Mouse (Mus musculus) neural tube, embryonic 15.5 days (tissue): ENCODE results near the gene 4930435E12Rik. TPM values are rescaled to one million over a fixed set of nuclear protein-coding genes. Genes with fewer than 3 reads are reported as not detected.

Experiments used
- ATAC-seq: fragments of 200-750 bp; cut with Nextera tagmentation; 2 replicates; pipeline ENCODE4 v1.8.0; 2017; ENCODE audit warnings: mild to moderate bottlenecking, moderate TSS enrichment, moderate library complexity; ENCODE audit not compliant: low FRiP score
- H3K27ac ChIP-seq: fragments of 300-500 bp; sonication (generic); replicated peaks from 2 replicates; pipeline ENCODE4 v1.5.1; 2015; ENCODE audit warnings: mild to moderate bottlenecking, inconsistent platforms
- H3K27me3 ChIP-seq: fragments of 300-500 bp; sonication (generic); replicated peaks from 2 replicates; pipeline ENCODE4 v1.6.1; 2015; ENCODE audit warnings: inconsistent platforms
- H3K36me3 ChIP-seq: fragments of 300-500 bp; sonication (generic); 2 replicates; pipeline ENCODE4 v1.6.1; 2015; ENCODE audit warnings: inconsistent platforms
- H3K4me1 ChIP-seq: fragments of 300-500 bp; sonication (generic); 2 replicates; pipeline ENCODE4 v1.6.1; 2015; ENCODE audit warnings: inconsistent platforms
- H3K4me2 ChIP-seq: fragments of 300-500 bp; sonication (generic); 2 replicates; pipeline ENCODE4 v1.6.1; 2015; ENCODE audit warnings: inconsistent platforms, mild to moderate bottlenecking, moderate library complexity
- H3K4me3 ChIP-seq: fragments of 300-500 bp; sonication (generic); replicated peaks from 2 replicates; pipeline ENCODE4 v1.5.1; 2015; ENCODE audit warnings: mild to moderate bottlenecking, inconsistent platforms
- H3K9ac ChIP-seq: fragments of 300-500 bp; sonication (generic); replicated peaks from 2 replicates; pipeline ENCODE4 v1.6.1; 2015; ENCODE audit warnings: mild to moderate bottlenecking, inconsistent platforms
- H3K9me3 ChIP-seq: fragments of 300-500 bp; sonication (generic); replicated peaks from 2 replicates; pipeline ENCODE4 v1.6.1; 2016; ENCODE audit warnings: inconsistent platforms
- WGBS: fragments of 180-500 bp; shearing (Covaris S2); methylation state at CpG from one replicate; pipeline ENCODE4 v1.1.7; 2015; ENCODE audit warnings: mixed read lengths; 5-methylcytosine and 5-hydroxymethylcytosine counted together
- polyA plus RNA-seq: library from polyadenylated mRNA; unstranded; fragments of >200 nt; fragmentation: Nextera tagmentation; extraction: Ambion mirVana; gene quantifications from 2 replicates; pipeline ENCODE4 v1.2.1, GENCODE M21; 2015

4930435E12Rik gene
- polyA plus RNA-seq, 1 experiment from 2014 or later: not detected

DNA sequence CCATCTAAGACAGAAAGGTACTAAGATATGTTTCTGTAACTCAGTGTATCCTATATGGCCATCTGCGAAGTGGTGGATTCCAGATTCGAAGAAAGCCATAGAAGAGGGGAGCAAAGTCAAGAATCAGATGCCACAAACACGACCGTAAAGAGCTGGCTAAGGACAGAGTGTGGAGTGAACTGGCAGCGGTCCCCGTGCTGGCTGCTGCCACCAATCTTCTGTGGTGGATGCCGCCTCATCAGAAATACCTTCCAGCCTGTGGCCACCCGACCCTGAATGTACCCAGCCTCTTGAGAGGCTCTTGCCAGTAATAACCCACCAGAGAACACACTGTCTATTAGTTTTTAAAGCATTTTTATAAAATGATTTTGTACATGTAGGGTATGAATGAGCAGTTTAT lies 60.2 kb downstream of the 4930435E12Rik start:
- Histone ChIP-seq H3K4me2 (no peak overlapping the region), H3K27ac (no peak overlapping the region), H3K36me3 (peaks cover 46% of the 10 kb centered on the region), H3K27me3 (no peaks in the 10 kb centered on the region), H3K9ac (no peak overlapping the region), H3K4me3 (no peak overlapping the region), H3K9me3 (no peaks in the 10 kb centered on the region), H3K4me1 (0 out of 2 replicates have a peak, but pooled peaks cover 4% of the 10 kb centered on the region)
- no peak for ATAC-seq
- 93% methylated on average over 8 of the region's 8 CpGs for WGBS

GRCm38 (mm10) chr16:38767761-38768160 lies 60.8 kb downstream of the 4930435E12Rik start:
- no peak overlapping the region for H3K4me2 ChIP-seq
- no peak overlapping the region for H3K4me3 ChIP-seq
- no peak for ATAC-seq
- no peaks in the 10 kb centered on the region for H3K9me3 ChIP-seq
- H3K27me3 ChIP-seq: no peaks in the 10 kb centered on the region
- H3K36me3 ChIP-seq: peaks cover 51% of the 10 kb centered on the region
- 0 out of 2 replicates have a peak, but pooled peaks cover 1% of the 10 kb centered on the region for H3K4me1 ChIP-seq
- H3K27ac ChIP-seq: no peak overlapping the region
- 84% methylated on average over 8 of the region's 8 CpGs for WGBS
- H3K9ac ChIP-seq: no peak overlapping the region

GRCm38 (mm10) chr16:38766671-38767070 lies 61.9 kb downstream of the 4930435E12Rik start:
- H3K4me3 ChIP-seq: no peak overlapping the region
- H3K9me3 ChIP-seq: no peaks in the 10 kb centered on the region
- no peaks in the 10 kb centered on the region for H3K4me1 ChIP-seq
- no peak overlapping the region for H3K9ac ChIP-seq
- H3K27me3 ChIP-seq: no peaks in the 10 kb centered on the region
- H3K4me2 ChIP-seq: no peak overlapping the region
- peaks cover 61% of the 10 kb centered on the region for H3K36me3 ChIP-seq
- WGBS: 67% methylated on average over 3 of the region's 3 CpGs
- no peak overlapping the region for H3K27ac ChIP-seq
- no peak for ATAC-seq

DNA sequence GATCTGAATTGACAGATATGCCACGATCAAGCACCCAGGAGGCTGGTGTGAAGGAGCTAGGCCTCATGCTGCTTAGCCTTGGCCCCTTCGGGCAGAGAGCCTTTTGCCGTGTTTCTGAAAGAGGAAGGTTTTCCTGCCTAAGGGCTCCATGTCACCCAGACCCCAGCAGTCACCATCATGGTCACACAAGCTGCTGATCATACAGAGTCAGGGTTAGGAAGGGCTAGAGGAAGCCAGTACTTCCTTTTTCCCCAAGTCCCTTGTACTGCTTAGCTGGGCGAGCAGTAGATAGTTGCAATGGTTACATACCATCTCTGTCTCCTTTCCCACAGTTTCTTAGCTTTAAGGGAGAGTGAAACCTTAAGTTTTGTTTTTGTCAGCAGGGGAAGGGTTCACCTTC lies 65.0 kb downstream of the 4930435E12Rik start:
- H3K27ac ChIP-seq: no peak overlapping the region
- WGBS: 86% methylated on average over 4 of the region's 4 CpGs
- H3K4me1 ChIP-seq: no peaks in the 10 kb centered on the region
- H3K4me3 ChIP-seq: no peak overlapping the region
- peaks cover 75% of the 10 kb centered on the region for H3K36me3 ChIP-seq
- H3K9me3 ChIP-seq: no peaks in the 10 kb centered on the region
- no peak for ATAC-seq
- no peaks in the 10 kb centered on the region for H3K27me3 ChIP-seq
- no peak overlapping the region for H3K4me2 ChIP-seq
- H3K9ac ChIP-seq: no peak overlapping the region

DNA sequence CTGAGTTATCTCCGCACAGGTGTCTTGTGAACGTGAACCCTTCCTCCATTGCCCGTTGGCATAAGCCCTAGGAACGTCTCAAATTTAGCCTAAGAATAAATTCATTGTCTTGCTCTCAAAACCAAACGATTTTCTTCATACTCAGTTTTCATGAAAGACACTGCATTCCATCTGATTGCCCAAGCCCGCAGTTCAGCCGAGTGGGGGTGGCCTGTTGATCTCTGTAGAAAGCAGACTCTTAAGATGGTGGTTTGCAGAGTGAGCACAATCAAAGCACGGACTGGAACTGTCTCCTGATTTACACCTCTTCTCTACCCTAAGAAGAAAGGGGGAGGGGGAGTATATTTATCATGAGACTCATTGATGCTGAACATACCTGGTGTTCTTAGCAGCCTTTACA lies 66.1 kb downstream of the 4930435E12Rik start:
- WGBS: 94% methylated on average over 8 of the region's 8 CpGs
- Histone ChIP-seq H3K9ac (no peak overlapping the region), H3K9me3 (no peaks in the 10 kb centered on the region), H3K36me3 (peaks cover 75% of the 10 kb centered on the region), H3K4me1 (no peaks in the 10 kb centered on the region), H3K4me3 (no peak overlapping the region), H3K27ac (no peak overlapping the region), H3K27me3 (no peaks in the 10 kb centered on the region), H3K4me2 (no peak overlapping the region)
- no peak for ATAC-seq

Other genes with a start within 250 kb of the 4930435E12Rik start
- gene Arhgap31, start 115.5 kb downstream of the 4930435E12Rik start, polyA plus RNA-seq: 5.9 and 6.0 TPM in 2 replicates
- gene B4galt4, start 86.5 kb downstream of the 4930435E12Rik start, polyA plus RNA-seq: 32.4 and 36.3 TPM in 2 replicates
- gene Upk1b, start 28.4 kb downstream of the 4930435E12Rik start, polyA plus RNA-seq: 0.97 and 2.2 TPM in 2 replicates
- 3.1 and 3.4 TPM in 2 replicates for gene Igsf11, start 63.9 kb upstream of the 4930435E12Rik start, polyA plus RNA-seq